Mouse (Mus musculus) left cerebral cortex, postnatal 36 days (tissue): ENCODE measurements around the gene Rab44. TPM values are rescaled to one million over a fixed set of nuclear protein-coding genes. Genes with fewer than 3 reads are reported as not detected.
"Not testable (repeated sequence)": the region's sequence is repeated elsewhere in the genome, so short reads cannot be mapped to it uniquely, and the experiment has no call there.

Experiments used
- DNase-seq, 2 experiments: peaks; one replicate each; pipeline ENCODE4 v3.0.0; 2021 to 2022; ENCODE audit warnings: low spot score in 2 of 2, mixed read lengths in 1 of 2
- intact Hi-C: fragments of 180-260 bp; cut with DNase I; formaldehyde crosslinking; loops from one replicate; pipeline ENCODE4 v1.15.1; 2025
- total RNA-seq, 2 experiments: library from RNA; stranded (reverse); gene quantifications; 2 replicates each; pipeline ENCODE4 v1.2.3; 2021

Rab44 gene
- total RNA-seq: under 1 TPM in 1 of 2 experiments, not detected in 1; 0.52 TPM

GRCm38 (mm10) chr17:29113591-29114352 lies at the start of gene Rab44:
Rab44 (plus strand) TSS chr17:29114145.
- intact Hi-C loops: no loop called here
- DNase-seq: no peak

GRCm38 (mm10) chr17:29065245-29065940 lies 48.6 kb upstream of the Rab44 start:
- intact Hi-C loops: no loop called here
- DNase-seq: no peak

GRCm38 (mm10) chr17:29065971-29066370 lies 48.0 kb upstream of the Rab44 start:
- no peak for DNase-seq
- intact Hi-C loops: no loop called here

GRCm38 (mm10) chr17:29067416-29067815 lies 46.5 kb upstream of the Rab44 start:
- intact Hi-C loops, DNase-seq: not testable (repeated sequence)

- DNase-seq: no peak
- intact Hi-C loops: no loop called here
Observed at GRCm38 (mm10) chr17:29067847-29068246, 46.1 kb upstream of the Rab44 start.

GRCm38 (mm10) chr17:29069063-29069462 lies 44.9 kb upstream of the Rab44 start:
- intact Hi-C loops: no loop called here
- DNase-seq: no peak

GRCm38 (mm10) chr17:29071820-29072219 lies 42.1 kb upstream of the Rab44 start:
- intact Hi-C loops: no loop called here
- no peak for DNase-seq

- no peak for DNase-seq
- intact Hi-C loops: no loop called here
Observed at GRCm38 (mm10) chr17:29072701-29073307, 41.1 kb upstream of the Rab44 start.

GRCm38 (mm10) chr17:29073313-29073712 lies 40.6 kb upstream of the Rab44 start:
- DNase-seq: no peak
- intact Hi-C loops: no loop called here

- intact Hi-C loops: no loop called here
- no peak for DNase-seq
Observed at GRCm38 (mm10) chr17:29074085-29074484, 39.9 kb upstream of the Rab44 start.

- intact Hi-C loops: no loop called here
- no peak for DNase-seq
Observed at GRCm38 (mm10) chr17:29076235-29076634, 37.7 kb upstream of the Rab44 start.

GRCm38 (mm10) chr17:29077786-29078509 lies 36.0 kb upstream of the Rab44 start:
- intact Hi-C loops: loop anchor here (2.0 kb wide), 1 partner anchor 17 kb away; no protein-coding TSS in a partner anchor
- DNase-seq: peak in 1 of 2 experiments; percentile 34

GRCm38 (mm10) chr17:29078519-29079383 lies 35.2 kb upstream of the Rab44 start:
- intact Hi-C loops: loop anchor here (2.0 kb wide), 1 partner anchor 16 kb away; no protein-coding TSS in a partner anchor
- DNase-seq: no peak

- intact Hi-C loops: no loop called here
- no peak for DNase-seq
Observed at GRCm38 (mm10) chr17:29080758-29081617, 33.0 kb upstream of the Rab44 start.

GRCm38 (mm10) chr17:29081618-29082381 lies 32.1 kb upstream of the Rab44 start:
- intact Hi-C loops: no loop called here
- DNase-seq: peak; percentile 43 to 61

GRCm38 (mm10) chr17:29083586-29083985 lies 30.4 kb upstream of the Rab44 start:
- no peak for DNase-seq
- intact Hi-C loops: no loop called here

- intact Hi-C loops: no loop called here
- DNase-seq: no peak
Observed at GRCm38 (mm10) chr17:29084656-29085055, 29.3 kb upstream of the Rab44 start.
